Mouse (Mus musculus): ENCODE data around the gene Atg4d. TPM values are rescaled to one million over a fixed set of nuclear protein-coding genes. Genes with fewer than 3 reads are reported as not detected.
"Not testable (repeated sequence)": the region's sequence is repeated elsewhere in the genome, so short reads cannot be mapped to it uniquely, and the experiment has no call there.

The Atg4d gene
- polyA plus RNA-seq, 1 experiment from 2014 or later = 31.9 TPM

DNA sequence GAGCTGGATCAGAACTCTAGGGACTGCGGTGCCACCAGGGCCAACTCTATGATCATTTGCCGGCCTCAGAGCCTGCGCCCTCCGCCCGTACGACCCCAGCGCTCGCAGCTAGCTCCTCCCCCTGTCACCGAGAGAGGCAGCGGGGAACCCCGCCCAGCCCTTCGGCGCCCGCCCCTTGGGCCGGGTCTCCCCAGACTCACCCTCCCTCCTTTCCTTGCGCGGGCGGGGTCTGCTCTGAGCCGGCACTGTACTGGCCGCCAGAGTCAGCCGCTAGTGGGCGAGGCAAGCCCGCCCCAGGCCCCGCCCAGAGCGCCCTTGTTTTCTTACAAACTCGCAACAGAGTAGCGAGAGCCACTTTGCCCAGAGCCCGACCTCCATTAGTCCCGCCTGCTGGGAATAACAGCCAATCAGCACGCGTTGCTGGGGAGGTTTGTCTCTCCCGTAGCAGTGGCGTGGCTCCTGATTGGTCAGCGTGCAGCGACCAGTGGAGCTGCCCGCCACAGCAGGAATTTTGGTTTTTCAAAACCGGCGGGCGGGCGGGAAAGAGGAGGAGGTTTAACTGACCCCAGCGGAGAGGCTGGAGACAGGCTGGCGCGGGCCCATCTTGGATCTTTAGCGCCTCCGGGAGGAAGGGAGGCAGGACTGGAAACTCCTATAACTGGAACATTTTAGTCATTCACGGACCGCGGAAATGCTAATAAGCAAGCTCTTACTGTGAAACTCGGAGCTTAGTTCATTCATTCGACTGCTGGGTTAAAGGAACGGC, 26.1 kb downstream of the Atg4d start, which contains the start of gene Cdkn2d:
Gene Cdkn2d (minus strand): TSS at position 386 of the 766 bp plus-strand sequence.
- ATAC-seq (ENCODE audit: insufficient number of reproducible peaks, low FRiP score, low TSS enrichment, low read depth) (peak; percentile 97), DNase-seq (ENCODE audit: low spot score) (peak; percentile 100)

DNA sequence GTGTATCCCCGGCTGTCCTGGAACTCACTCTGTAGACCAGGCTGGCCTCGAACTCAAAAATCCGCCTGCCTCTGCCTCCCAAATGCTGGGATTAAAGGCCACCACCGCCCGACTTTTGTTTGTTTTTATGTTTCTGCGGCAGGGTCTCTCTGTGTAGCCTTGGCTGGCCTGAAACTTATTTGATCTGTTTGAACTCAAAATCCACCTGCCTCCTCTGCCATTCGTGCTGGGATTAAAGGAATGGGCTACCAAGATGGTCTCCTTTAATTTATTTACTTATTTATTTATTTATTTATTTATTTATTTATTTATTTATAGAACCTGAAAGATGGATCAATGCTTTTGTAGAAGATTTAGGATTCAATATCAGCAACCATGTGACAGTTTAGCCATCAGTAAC, 26.8 kb downstream of the Atg4d start:
- peak overlapping the region; percentile 63; the same call in 1 of the 2 replicates for H3K9ac ChIP-seq (ENCODE audit: low read length)
- H3K4me1 ChIP-seq (ENCODE audit: control insufficient read depth, insufficient read depth, low read length); ATAC-seq (ENCODE audit: insufficient number of reproducible peaks, low FRiP score, low TSS enrichment, low read depth); H3K9me3 ChIP-seq (ENCODE audit: control insufficient read depth, low read length); H3K27me3 ChIP-seq (ENCODE audit: control insufficient read depth, insufficient read depth, low read length); H3K36me3 ChIP-seq (ENCODE audit: control insufficient read depth, insufficient read depth, low read length): not testable (repeated sequence)
- H3K27ac ChIP-seq (replicated peaks; ENCODE audit: low read depth, low read length) = peak overlapping the region; percentile 78
- DNase-seq (ENCODE audit: low spot score) = peak; percentile 41
- whole genome bisulfite sequencing = 22% methylated on average over 7 of the region's 7 CpGs
- peak overlapping the region; percentile 46 for H3K4me2 ChIP-seq (ENCODE audit: low read depth, severe bottlenecking)
- peak overlapping the region; percentile 58 for H3K4me3 ChIP-seq (ENCODE audit: low read depth, low read length)

More for the DNA sequence above, 26.1 kb downstream of the Atg4d start, which contains the start of gene Cdkn2d:
- Histone ChIP-seq H3K36me3 (ENCODE audit: control insufficient read depth, insufficient read depth, low read length) (no peaks in the 10 kb centered on the region), H3K27me3 (ENCODE audit: control insufficient read depth, insufficient read depth, low read length) (no peaks in the 10 kb centered on the region), H3K9me3 (ENCODE audit: control insufficient read depth, low read length) (no peaks in the 10 kb centered on the region), H3K27ac (replicated peaks; ENCODE audit: low read depth, low read length) (peak within 1 kb of the TSS; percentile 78), H3K4me2 (ENCODE audit: low read depth, severe bottlenecking) (peak within 1 kb of the TSS; percentile 60), H3K4me3 (ENCODE audit: low read depth, low read length) (peak within 1 kb of the TSS; percentile 58), H3K9ac (ENCODE audit: low read length) (peak within 1 kb of the TSS; percentile 63), H3K4me1 (ENCODE audit: control insufficient read depth, insufficient read depth, low read length) (peaks cover 12% of the 10 kb centered on the region)
- under 1% methylated on average over 51 of the region's 51 CpGs for WGBS

DNA sequence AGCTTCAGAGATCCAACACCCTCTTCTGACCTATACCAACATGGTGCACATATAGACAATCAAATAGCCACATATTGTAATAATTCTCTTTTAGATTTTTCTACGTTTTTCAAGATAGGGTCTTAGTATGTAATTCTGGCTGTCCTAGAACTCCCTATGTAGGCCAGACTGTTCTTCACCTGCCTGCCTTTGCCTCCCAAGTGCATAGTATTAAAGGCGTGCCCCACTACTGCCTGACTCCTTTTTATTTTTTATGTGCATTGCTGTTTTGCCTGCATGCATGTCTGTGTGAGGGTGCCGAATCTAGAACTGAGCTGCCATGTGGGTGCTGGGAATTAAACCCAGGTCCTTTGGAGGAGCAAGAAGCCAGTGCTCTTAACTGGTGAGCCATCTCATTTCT, 27.2 kb downstream of the Atg4d start:
- no peak overlapping the region for H3K9ac ChIP-seq (ENCODE audit: low read length)
- H3K4me3 ChIP-seq (ENCODE audit: low read depth, low read length) = no peak overlapping the region
- DNase-seq (ENCODE audit: low spot score) (no peak), ATAC-seq (ENCODE audit: insufficient number of reproducible peaks, low FRiP score, low TSS enrichment, low read depth) (no peak)
- no peaks in the 10 kb centered on the region for H3K27me3 ChIP-seq (ENCODE audit: control insufficient read depth, insufficient read depth, low read length)
- H3K9me3 ChIP-seq (ENCODE audit: control insufficient read depth, low read length) = no peaks in the 10 kb centered on the region
- 87% methylated on average over 3 of the region's 3 CpGs for WGBS
- H3K36me3 ChIP-seq (ENCODE audit: control insufficient read depth, insufficient read depth, low read length) = no peaks in the 10 kb centered on the region
- no peak overlapping the region for H3K4me2 ChIP-seq (ENCODE audit: low read depth, severe bottlenecking)
- H3K27ac ChIP-seq (replicated peaks; ENCODE audit: low read depth, low read length) = no peak overlapping the region
- H3K4me1 ChIP-seq (ENCODE audit: control insufficient read depth, insufficient read depth, low read length) = peaks cover 6% of the 10 kb centered on the region

DNA sequence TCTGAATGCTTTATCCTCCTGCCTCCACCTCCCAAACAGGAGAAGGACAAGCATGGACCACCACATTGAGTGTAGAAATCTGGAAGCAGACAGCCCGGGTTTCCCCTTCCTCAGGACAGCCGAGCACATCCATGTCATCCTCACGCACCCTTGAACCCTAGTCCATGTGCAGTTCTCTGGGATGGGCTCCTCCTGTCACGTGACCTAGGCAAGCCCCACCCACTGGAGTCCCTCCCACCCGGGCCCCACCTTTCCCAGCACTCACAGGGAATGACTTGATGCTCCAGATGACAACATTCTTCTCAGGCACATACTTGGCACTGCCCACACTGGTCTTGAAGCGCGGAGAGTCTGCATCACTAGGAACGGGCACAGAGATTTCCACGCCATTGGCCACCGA, 33.9 kb downstream of the Atg4d start:
- H3K9ac ChIP-seq (ENCODE audit: low read length) = no peak overlapping the region
- H3K4me3 ChIP-seq (ENCODE audit: low read depth, low read length) = no peak overlapping the region
- H3K9me3 ChIP-seq (ENCODE audit: control insufficient read depth, low read length) = no peaks in the 10 kb centered on the region
- no peaks in the 10 kb centered on the region for H3K4me1 ChIP-seq (ENCODE audit: control insufficient read depth, insufficient read depth, low read length)
- DNase-seq (ENCODE audit: low spot score) (no peak), ATAC-seq (ENCODE audit: insufficient number of reproducible peaks, low FRiP score, low TSS enrichment, low read depth) (no peak)
- no peak overlapping the region for H3K4me2 ChIP-seq (ENCODE audit: low read depth, severe bottlenecking)
- H3K27me3 ChIP-seq (ENCODE audit: control insufficient read depth, insufficient read depth, low read length) = no peaks in the 10 kb centered on the region
- 85% methylated on average over 10 of the region's 10 CpGs for WGBS
- H3K36me3 ChIP-seq (ENCODE audit: control insufficient read depth, insufficient read depth, low read length) = no peaks in the 10 kb centered on the region
- no peak overlapping the region for H3K27ac ChIP-seq (replicated peaks; ENCODE audit: low read depth, low read length)

DNA sequence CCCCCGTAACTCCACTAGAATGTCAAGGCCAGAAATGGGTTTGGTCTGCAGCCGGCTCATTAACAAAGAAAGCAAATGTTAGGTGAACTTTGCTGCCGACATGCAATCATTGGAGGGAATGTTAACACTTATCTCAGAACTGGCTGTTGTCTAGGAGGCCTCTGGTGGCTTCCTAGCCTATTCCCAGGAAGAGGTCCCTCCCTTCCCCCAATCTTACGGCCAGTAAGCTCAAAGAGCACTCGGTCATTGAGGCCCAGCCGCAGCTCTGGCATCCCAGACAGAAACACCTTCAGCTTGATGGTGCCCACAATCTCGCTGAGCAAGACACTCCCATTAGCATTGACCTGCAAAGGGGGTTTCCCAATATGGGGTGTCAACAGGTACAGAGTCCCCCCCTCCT, 40.0 kb downstream of the Atg4d start:
- 85% methylated on average over 7 of the region's 7 CpGs for WGBS
- no peak for ATAC-seq (ENCODE audit: insufficient number of reproducible peaks, low FRiP score, low TSS enrichment, low read depth)
- DNase-seq (ENCODE audit: low spot score) = no peak

DNA sequence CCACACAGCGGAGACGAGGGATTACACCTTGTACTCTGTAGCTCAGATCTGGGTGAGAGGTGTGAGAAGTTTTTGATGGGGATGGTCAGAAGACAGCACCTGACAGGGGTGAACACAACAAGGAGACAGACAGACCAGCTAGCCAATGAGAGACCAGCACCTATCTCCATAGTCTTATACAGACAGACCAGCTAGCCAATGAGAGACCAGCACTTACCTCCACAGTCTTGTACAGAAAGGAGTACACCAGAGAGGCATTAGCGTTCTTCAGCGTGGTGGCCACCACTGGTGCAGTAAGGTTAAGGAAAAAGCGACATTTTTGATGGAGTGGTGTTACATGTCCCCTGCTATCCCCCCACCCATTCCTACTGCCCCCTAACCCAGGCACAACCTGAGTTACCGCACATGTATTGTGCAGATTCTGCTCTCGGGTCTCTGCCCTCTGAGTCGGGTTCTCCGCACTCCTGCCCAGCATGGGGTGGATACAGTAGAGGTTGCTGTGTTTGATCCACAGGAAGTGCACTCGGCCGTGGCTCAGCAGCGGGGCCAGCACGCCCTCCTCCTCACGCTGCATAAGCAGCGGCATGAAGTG, 44.2 kb downstream of the Atg4d start:
- H3K27ac ChIP-seq (replicated peaks; ENCODE audit: low read depth, low read length) = no peak overlapping the region
- DNase-seq (ENCODE audit: low spot score) (no peak), ATAC-seq (ENCODE audit: insufficient number of reproducible peaks, low FRiP score, low TSS enrichment, low read depth) (no peak)
- 62% methylated on average over 15 of the region's 15 CpGs for WGBS
- no peaks in the 10 kb centered on the region for H3K4me1 ChIP-seq (ENCODE audit: control insufficient read depth, insufficient read depth, low read length)
- H3K9me3 ChIP-seq (ENCODE audit: control insufficient read depth, low read length) = no peaks in the 10 kb centered on the region
- H3K36me3 ChIP-seq (ENCODE audit: control insufficient read depth, insufficient read depth, low read length) = no peaks in the 10 kb centered on the region
- H3K9ac ChIP-seq (ENCODE audit: low read length) = no peak overlapping the region
- H3K4me3 ChIP-seq (ENCODE audit: low read depth, low read length) = no peak overlapping the region
- H3K4me2 ChIP-seq (ENCODE audit: low read depth, severe bottlenecking) = no peak overlapping the region
- peaks cover 18% of the 10 kb centered on the region for H3K27me3 ChIP-seq (ENCODE audit: control insufficient read depth, insufficient read depth, low read length)

More for the DNA sequence above, 40.0 kb downstream of the Atg4d start:
- Histone ChIP-seq H3K9ac (ENCODE audit: low read length) (no peak overlapping the region), H3K4me2 (ENCODE audit: low read depth, severe bottlenecking) (no peak overlapping the region), H3K27me3 (ENCODE audit: control insufficient read depth, insufficient read depth, low read length) (no peaks in the 10 kb centered on the region), H3K36me3 (ENCODE audit: control insufficient read depth, insufficient read depth, low read length) (no peaks in the 10 kb centered on the region), H3K27ac (replicated peaks; ENCODE audit: low read depth, low read length) (no peak overlapping the region), H3K4me1 (ENCODE audit: control insufficient read depth, insufficient read depth, low read length) (no peaks in the 10 kb centered on the region), H3K9me3 (ENCODE audit: control insufficient read depth, low read length) (no peaks in the 10 kb centered on the region), H3K4me3 (ENCODE audit: low read depth, low read length) (no peak overlapping the region)

DNA sequence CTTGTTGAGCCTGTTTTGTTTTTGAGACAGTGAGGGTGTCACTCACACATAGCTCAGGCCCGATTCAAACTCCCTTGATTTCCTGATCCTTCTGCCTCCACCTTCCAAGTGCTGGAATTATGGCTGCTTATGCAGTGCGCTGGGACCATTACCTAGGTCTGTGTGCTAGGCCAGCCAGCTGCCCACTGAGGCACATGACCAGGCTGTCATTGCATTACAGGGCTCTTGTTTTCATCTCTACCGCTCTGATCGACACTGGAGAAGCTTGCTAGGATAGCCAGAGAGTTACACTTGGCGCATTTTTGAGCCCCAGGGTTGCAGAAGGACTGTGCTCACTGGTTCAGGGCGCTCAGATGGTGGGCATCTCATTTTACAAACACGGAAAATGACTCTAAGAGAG, 46.6 kb downstream of the Atg4d start:
- peak overlapping the region; percentile 12; the same call in 1 of the 2 replicates for H3K9ac ChIP-seq (ENCODE audit: low read length)
- H3K27me3 ChIP-seq (ENCODE audit: control insufficient read depth, insufficient read depth, low read length) = peaks cover 18% of the 10 kb centered on the region
- DNase-seq (ENCODE audit: low spot score) (no peak), ATAC-seq (ENCODE audit: insufficient number of reproducible peaks, low FRiP score, low TSS enrichment, low read depth) (no peak)
- no peak overlapping the region; the same call in 1 of the 2 replicates for H3K4me2 ChIP-seq (ENCODE audit: low read depth, severe bottlenecking)
- no peaks in the 10 kb centered on the region for H3K36me3 ChIP-seq (ENCODE audit: control insufficient read depth, insufficient read depth, low read length)
- peak overlapping the region; percentile 20 for H3K4me3 ChIP-seq (ENCODE audit: low read depth, low read length)
- H3K9me3 ChIP-seq (ENCODE audit: control insufficient read depth, low read length) = no peaks in the 10 kb centered on the region
- no peaks in the 10 kb centered on the region for H3K4me1 ChIP-seq (ENCODE audit: control insufficient read depth, insufficient read depth, low read length)
- WGBS = 26% methylated on average over 7 of the region's 7 CpGs
- no peak overlapping the region for H3K27ac ChIP-seq (replicated peaks; ENCODE audit: low read depth, low read length)

DNA sequence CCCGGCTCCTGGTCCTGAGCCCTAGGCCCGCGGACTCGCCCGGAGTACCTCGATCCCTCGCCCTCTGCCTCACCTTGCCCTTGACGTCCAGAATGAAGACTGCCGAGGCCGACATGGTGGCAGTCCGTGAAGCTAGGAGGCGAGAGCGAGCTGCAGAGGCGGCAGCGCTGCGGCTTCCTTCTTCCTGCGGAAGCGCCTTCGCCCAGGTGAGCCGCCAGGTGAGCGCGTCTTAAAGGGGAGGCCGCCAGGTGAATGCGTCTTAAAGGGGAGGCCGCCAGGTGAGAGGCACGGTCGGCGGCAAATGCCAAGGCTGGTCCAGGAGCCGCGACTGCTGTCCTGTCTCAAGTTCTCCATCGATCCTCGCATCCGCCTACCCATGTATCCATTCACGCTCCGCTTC, 47.0 kb downstream of the Atg4d start, which contains the start of gene Ap1m2:
Gene Ap1m2 (minus strand): TSS at position 204 of the 400 bp plus-strand sequence.
- H3K4me3 ChIP-seq (ENCODE audit: low read depth, low read length) = peak within 1 kb of the TSS; percentile 20
- H3K9me3 ChIP-seq (ENCODE audit: control insufficient read depth, low read length) = no peaks in the 10 kb centered on the region
- H3K4me1 ChIP-seq (ENCODE audit: control insufficient read depth, insufficient read depth, low read length) = no peaks in the 10 kb centered on the region
- no peak within 1 kb of the TSS for H3K27ac ChIP-seq (replicated peaks; ENCODE audit: low read depth, low read length)
- 10% methylated on average over 35 of the region's 35 CpGs for WGBS
- H3K27me3 ChIP-seq (ENCODE audit: control insufficient read depth, insufficient read depth, low read length) = peaks cover 18% of the 10 kb centered on the region
- no peak for ATAC-seq (ENCODE audit: insufficient number of reproducible peaks, low FRiP score, low TSS enrichment, low read depth)
- peak within 1 kb of the TSS; percentile 28 for H3K4me2 ChIP-seq (ENCODE audit: low read depth, severe bottlenecking)
- H3K36me3 ChIP-seq (ENCODE audit: control insufficient read depth, insufficient read depth, low read length) = no peaks in the 10 kb centered on the region
- peak within 1 kb of the TSS; percentile 12; the same call in 1 of the 2 replicates for H3K9ac ChIP-seq (ENCODE audit: low read length)
- DNase-seq (ENCODE audit: low spot score) = peak; percentile 34
